Mouse (Mus musculus) midbrain, embryonic 12.5 days (tissue): ENCODE data around the gene Olfr691. TPM values are rescaled to one million over a fixed set of nuclear protein-coding genes. Genes with fewer than 3 reads are reported as not detected.
"Not testable (repeated sequence)": the region's sequence is repeated elsewhere in the genome, so short reads cannot be mapped to it uniquely, and the experiment has no call there.

Experiments used
- ATAC-seq: fragments of 200-750 bp; cut with Nextera tagmentation; 2 replicates; pipeline ENCODE4 v1.8.0; 2017; ENCODE audit warnings: low read depth, moderate TSS enrichment, moderate library complexity; ENCODE audit not compliant: low FRiP score
- H3K27ac ChIP-seq: fragments of 300-500 bp; sonication (generic); replicated peaks from 2 replicates; pipeline ENCODE4 v1.5.1; 2016; ENCODE audit warnings: mild to moderate bottlenecking
- H3K27me3 ChIP-seq: fragments of 300-500 bp; sonication (generic); 2 replicates; pipeline ENCODE4 v1.6.1; 2016; ENCODE audit warnings: mild to moderate bottlenecking
- H3K36me3 ChIP-seq: fragments of 300-500 bp; sonication (generic); 2 replicates; pipeline ENCODE4 v1.6.1; 2016
- H3K4me1 ChIP-seq: fragments of 300-500 bp; sonication (generic); 2 replicates; pipeline ENCODE4 v1.6.1; 2016
- H3K4me2 ChIP-seq: fragments of 300-500 bp; sonication (generic); replicated peaks from 2 replicates; pipeline ENCODE4 v1.6.1; 2016; ENCODE audit warnings: mild to moderate bottlenecking, moderate library complexity
- H3K4me3 ChIP-seq: fragments of 300-500 bp; sonication (generic); 2 replicates; pipeline ENCODE4 v1.5.1; 2016; ENCODE audit warnings: mild to moderate bottlenecking
- H3K9ac ChIP-seq: fragments of 300-500 bp; sonication (generic); replicated peaks from 2 replicates; pipeline ENCODE4 v1.6.1; 2016; ENCODE audit warnings: mild to moderate bottlenecking, moderate library complexity
- H3K9me3 ChIP-seq: fragments of 300-500 bp; sonication (generic); 2 replicates; pipeline ENCODE4 v1.6.1; 2016; ENCODE audit warnings: mild to moderate bottlenecking
- WGBS: fragments of 180-500 bp; shearing (Covaris S2); methylation state at CpG from one replicate; pipeline ENCODE4 v1.1.7; 2016; 5-methylcytosine and 5-hydroxymethylcytosine counted together
- polyA plus RNA-seq: library from polyadenylated mRNA; unstranded; fragments of >200 nt; fragmentation: Nextera tagmentation; extraction: Ambion mirVana; gene quantifications from 2 replicates; pipeline ENCODE4 v1.2.1, GENCODE M21; 2016

Olfr691 gene
- polyA plus RNA-seq: not detected in 2 replicates

DNA sequence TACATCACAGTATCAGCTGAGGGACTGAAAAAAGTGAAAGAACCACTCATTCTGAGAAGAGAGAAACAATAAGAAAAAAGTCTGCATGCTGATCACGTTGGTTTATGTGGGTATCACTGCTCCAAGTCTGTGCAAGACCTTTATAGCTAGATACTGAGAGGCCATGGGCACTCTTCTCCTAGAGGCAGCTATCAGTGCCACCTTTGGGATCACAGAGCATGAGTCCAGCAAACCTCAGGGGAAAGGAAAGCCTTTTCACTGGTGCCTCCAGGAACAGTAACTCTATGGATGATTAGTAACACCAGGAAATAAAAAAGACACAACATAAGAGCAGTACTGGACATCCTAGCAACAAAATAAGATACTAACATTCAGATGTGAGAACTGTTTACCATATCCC is at the start of gene Olfr691:
Gene Olfr691 (minus strand): TSS at position 101 of the 400 bp plus-strand sequence.
- no peaks in the 10 kb centered on the region for H3K4me1 ChIP-seq
- ATAC-seq: no peak
- WGBS: 41% methylated on average over 1 of the region's 1 CpGs

DNA sequence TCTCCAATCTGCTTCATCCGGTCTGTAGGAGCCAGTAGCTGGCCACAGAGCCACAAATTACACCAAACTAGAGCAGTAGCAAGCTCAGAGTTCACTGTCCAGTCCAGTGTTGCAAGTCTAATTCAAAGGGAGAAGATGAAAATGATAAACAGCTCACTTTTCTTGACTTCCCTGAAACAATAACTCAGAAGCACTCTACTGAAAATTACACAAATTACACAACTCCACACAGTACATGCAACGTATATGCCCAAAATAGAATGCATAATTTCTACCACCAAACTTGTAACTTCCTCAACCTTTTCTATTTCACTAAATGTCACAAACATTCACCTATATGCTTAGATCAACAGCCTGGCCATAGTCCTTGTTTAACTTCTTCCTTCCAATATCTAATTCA is 48.2 kb upstream of the Olfr691 start:
- no peak overlapping the region for H3K4me2 ChIP-seq
- no peak for ATAC-seq
- H3K27ac ChIP-seq: no peak overlapping the region
- H3K36me3 ChIP-seq: peaks cover 45% of the 10 kb centered on the region
- 93% methylated on average over 2 of the region's 2 CpGs for WGBS
- H3K4me1 ChIP-seq: no peaks in the 10 kb centered on the region
- H3K27me3 ChIP-seq: no peaks in the 10 kb centered on the region
- H3K9me3 ChIP-seq: no peaks in the 10 kb centered on the region
- no peak overlapping the region for H3K9ac ChIP-seq
- no peak overlapping the region for H3K4me3 ChIP-seq

More for the DNA sequence above, at the start of gene Olfr691:
- no peaks in the 10 kb centered on the region for H3K9me3 ChIP-seq
- no peak within 1 kb of the TSS for H3K4me2 ChIP-seq
- no peaks in the 10 kb centered on the region for H3K36me3 ChIP-seq
- no peak within 1 kb of the TSS for H3K27ac ChIP-seq
- H3K9ac ChIP-seq: no peak within 1 kb of the TSS
- H3K27me3 ChIP-seq: no peaks in the 10 kb centered on the region
- no peak within 1 kb of the TSS for H3K4me3 ChIP-seq

DNA sequence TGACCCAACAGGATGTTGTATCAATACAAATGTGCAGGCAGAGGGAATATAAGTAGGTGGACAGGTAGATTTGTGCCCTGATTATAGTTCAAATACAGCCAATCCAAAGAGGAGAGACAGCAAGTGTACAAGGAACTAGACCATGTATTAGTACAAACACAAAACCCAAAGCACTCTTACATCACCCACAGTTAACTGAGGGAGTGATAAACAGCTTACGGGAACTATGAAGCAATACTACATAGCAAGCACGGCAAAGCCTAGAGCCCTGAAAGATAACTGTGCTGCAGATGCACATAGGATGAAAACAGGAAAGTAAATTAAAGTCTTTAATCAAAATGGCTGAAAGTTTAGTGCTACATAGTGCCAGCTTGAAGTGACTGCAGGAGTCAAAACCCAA is 45.6 kb upstream of the Olfr691 start:
- no peak overlapping the region for H3K4me2 ChIP-seq
- H3K4me3 ChIP-seq: no peak overlapping the region
- H3K4me1 ChIP-seq: no peaks in the 10 kb centered on the region
- H3K27ac ChIP-seq: no peak overlapping the region
- WGBS: 93% methylated on average over 2 of the region's 2 CpGs
- ATAC-seq: no peak
- no peak overlapping the region for H3K9ac ChIP-seq
- H3K27me3 ChIP-seq: no peaks in the 10 kb centered on the region
- no peaks in the 10 kb centered on the region for H3K9me3 ChIP-seq
- peaks cover 70% of the 10 kb centered on the region for H3K36me3 ChIP-seq

DNA sequence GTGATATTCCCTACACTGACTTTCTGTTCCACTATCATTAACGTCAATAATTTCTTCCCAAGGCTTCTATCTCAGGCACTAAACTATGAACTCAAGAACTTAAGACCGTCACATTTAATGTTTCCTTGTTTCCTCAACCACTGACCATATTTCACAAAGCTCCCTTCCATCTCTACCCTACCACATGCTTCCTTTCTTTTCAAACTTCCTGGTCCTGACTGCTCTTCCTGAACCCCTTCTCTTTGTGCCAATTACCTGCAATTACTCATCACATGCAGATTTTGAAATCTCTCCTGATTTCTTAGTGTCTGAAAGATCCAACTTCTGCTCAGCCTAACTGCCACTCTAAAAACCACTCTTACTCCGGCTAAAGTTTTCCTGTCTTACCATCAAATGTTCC is 38.3 kb upstream of the Olfr691 start:
- WGBS: 96% methylated on average over 3 of the region's 3 CpGs
- no peak for ATAC-seq
- peaks cover 82% of the 10 kb centered on the region for H3K36me3 ChIP-seq
- H3K9me3 ChIP-seq: no peaks in the 10 kb centered on the region
- H3K4me2 ChIP-seq: no peak overlapping the region
- no peaks in the 10 kb centered on the region for H3K27me3 ChIP-seq
- H3K4me1 ChIP-seq: no peaks in the 10 kb centered on the region
- H3K9ac ChIP-seq: no peak overlapping the region
- H3K27ac ChIP-seq: no peak overlapping the region
- no peak overlapping the region for H3K4me3 ChIP-seq

DNA sequence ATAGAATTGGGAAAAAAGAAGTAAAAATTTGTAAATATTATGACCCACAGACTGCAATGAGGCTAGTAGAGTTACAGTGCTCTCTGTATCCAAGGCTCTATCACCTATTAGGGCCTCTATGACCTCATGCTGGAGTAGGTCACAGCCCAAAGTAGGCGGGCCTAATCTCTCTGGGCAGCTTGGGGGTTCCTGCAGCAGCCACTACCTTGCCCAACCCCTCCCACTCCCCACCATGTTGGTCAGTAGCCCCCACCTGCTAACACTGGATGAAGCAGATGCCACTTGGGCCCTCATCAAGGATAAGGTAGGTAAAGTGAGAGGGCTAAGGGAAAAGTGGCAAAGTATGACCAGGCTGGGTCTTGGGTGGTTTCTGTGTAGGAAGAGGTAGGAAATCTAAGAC is 32.8 kb upstream of the Olfr691 start, which contains the start of gene Gm5901:
Gene Gm5901 (plus strand): TSS at position 173 of the 400 bp plus-strand sequence.
- H3K9ac ChIP-seq: no peak within 1 kb of the TSS
- ATAC-seq: no peak
- no peak within 1 kb of the TSS for H3K27ac ChIP-seq
- 93% methylated on average over 1 of the region's 1 CpGs for WGBS
- peaks cover 51% of the 10 kb centered on the region for H3K36me3 ChIP-seq
- no peaks in the 10 kb centered on the region for H3K27me3 ChIP-seq
- H3K9me3 ChIP-seq: no peaks in the 10 kb centered on the region
- H3K4me3 ChIP-seq: no peak within 1 kb of the TSS
- no peak within 1 kb of the TSS for H3K4me2 ChIP-seq
- H3K4me1 ChIP-seq: no peaks in the 10 kb centered on the region

DNA sequence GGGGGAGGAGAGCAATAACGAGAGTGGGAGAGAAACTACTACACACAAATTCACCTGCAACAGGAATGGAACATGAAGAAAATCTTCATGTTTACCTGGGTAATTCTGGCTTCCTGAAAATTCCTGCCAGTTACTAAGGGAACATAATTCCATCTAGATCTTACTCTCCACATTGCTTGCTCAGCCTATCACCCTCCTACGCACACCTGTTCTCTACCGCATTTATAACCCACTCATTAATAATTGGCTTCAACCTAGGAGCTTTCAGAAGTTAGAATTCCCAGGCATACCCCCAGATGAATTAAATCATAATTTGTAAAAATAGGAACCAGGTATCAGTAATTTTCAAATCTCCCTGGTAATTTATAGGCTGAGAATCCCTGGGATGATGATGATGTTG is 31.9 kb upstream of the Olfr691 start:
- no peak overlapping the region for H3K4me2 ChIP-seq
- H3K9ac ChIP-seq: no peak overlapping the region
- H3K27me3 ChIP-seq: no peaks in the 10 kb centered on the region
- no peak for ATAC-seq
- H3K36me3 ChIP-seq: peaks cover 42% of the 10 kb centered on the region
- H3K4me3 ChIP-seq: no peak overlapping the region
- no peaks in the 10 kb centered on the region for H3K9me3 ChIP-seq
- no peak overlapping the region for H3K27ac ChIP-seq
- WGBS: 98% methylated on average over 3 of the region's 3 CpGs
- no peaks in the 10 kb centered on the region for H3K4me1 ChIP-seq

DNA sequence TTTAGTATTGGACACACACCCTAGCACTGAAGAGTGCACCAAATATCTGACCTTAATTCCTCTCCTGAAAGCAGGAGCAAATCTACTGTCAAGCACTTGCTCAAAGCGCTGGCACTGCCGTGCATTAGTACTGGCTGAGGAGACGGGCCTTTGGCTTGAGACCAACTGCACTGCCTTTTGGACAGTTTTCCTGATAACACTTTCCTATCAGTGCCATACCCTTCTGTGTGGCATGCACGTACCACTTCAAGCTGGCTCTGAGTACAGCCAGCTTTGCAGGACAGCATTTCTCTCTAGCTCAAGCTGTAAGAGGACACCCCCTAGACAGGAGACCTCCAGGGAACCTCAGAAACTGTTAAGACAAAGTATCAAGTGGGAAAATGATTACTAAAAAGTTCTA is 31.4 kb upstream of the Olfr691 start:
- WGBS: 95% methylated on average over 4 of the region's 4 CpGs

DNA sequence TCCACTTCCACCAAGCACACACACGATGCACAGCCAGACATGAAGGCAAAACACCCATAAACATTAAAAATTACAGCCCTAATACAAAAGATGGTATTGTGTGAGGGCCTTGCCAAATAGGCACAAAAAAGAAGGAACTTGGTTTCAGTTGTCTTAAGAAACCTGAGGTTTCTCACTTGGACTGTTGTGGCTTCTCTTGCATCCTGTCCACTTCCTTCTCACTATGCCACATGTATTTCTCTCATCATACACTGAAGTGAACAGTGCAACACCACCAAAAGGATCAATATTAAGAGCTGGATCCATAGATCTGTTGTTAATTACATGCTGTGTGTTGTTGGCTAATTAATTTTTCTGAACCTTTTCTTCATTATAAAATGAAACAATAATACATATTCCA is 30.8 kb upstream of the Olfr691 start:
- no peak overlapping the region for H3K4me3 ChIP-seq
- no peak overlapping the region for H3K27ac ChIP-seq
- no peak for ATAC-seq
- peaks cover 31% of the 10 kb centered on the region for H3K36me3 ChIP-seq
- H3K4me2 ChIP-seq: no peak overlapping the region
- no peaks in the 10 kb centered on the region for H3K27me3 ChIP-seq
- 88% methylated on average over 1 of the region's 1 CpGs for WGBS
- H3K9ac ChIP-seq: no peak overlapping the region
- no peaks in the 10 kb centered on the region for H3K4me1 ChIP-seq
- no peaks in the 10 kb centered on the region for H3K9me3 ChIP-seq

More for the DNA sequence above, 31.4 kb upstream of the Olfr691 start:
- H3K4me1 ChIP-seq: no peaks in the 10 kb centered on the region
- no peak overlapping the region for H3K27ac ChIP-seq
- H3K36me3 ChIP-seq: peaks cover 37% of the 10 kb centered on the region
- H3K4me2 ChIP-seq: no peak overlapping the region
- ATAC-seq: no peak
- H3K9ac ChIP-seq: no peak overlapping the region
- H3K27me3 ChIP-seq: no peaks in the 10 kb centered on the region
- H3K9me3 ChIP-seq: no peaks in the 10 kb centered on the region
- H3K4me3 ChIP-seq: no peak overlapping the region

DNA sequence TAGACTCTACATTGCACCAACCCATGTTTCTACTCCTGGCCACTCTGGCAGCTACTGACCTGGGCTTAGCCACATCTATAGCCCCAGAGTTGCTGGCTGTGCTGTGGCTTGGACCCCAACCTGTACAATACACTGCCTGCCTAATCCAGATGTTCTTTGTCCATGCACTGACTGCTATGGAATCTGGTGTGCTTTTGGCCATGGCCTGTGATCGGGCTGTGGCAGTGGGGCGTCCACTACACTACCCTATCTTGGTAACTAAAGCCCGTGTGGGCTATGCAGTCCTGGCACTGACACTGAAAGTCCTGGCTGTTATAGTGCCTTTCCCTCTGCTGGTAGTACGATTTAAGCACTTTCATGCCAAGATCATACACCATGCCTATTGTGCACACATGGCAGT is 26.5 kb upstream of the Olfr691 start:
- Histone ChIP-seq H3K36me3 (peaks cover 5% of the 10 kb centered on the region; the same call in 1 of the 2 replicates), H3K4me1 (no peaks in the 10 kb centered on the region), H3K9me3 (no peaks in the 10 kb centered on the region), H3K27me3 (no peaks in the 10 kb centered on the region), H3K9ac (no peak overlapping the region), H3K4me3 (no peak overlapping the region), H3K27ac (no peak overlapping the region), H3K4me2 (no peak overlapping the region)
- WGBS: 95% methylated on average over 4 of the region's 4 CpGs
- no peak for ATAC-seq

DNA sequence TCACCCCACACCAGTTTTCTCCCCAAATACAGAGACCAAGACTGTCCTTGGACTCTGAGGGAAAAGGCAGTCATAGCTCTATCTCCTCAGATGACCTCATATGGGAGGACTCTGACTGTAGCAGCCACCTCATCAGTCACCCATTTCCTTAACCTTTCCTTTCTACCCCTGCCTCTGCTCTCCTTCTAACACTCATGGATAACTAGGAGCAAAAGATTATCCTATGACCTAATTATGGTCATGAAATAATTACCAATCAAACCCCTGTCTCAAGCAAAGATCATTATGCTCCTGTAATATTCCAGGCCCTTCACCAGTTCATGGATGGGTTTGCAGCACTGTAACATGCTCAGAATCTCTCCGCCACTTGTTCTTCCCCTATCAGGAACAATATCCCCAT is 25.9 kb upstream of the Olfr691 start, which contains the start of gene Olfr692:
Gene Olfr692 (plus strand): TSS at position 301 of the 400 bp plus-strand sequence.
- Histone ChIP-seq H3K27ac (no peak within 1 kb of the TSS), H3K4me1 (no peaks in the 10 kb centered on the region), H3K36me3 (no peaks in the 10 kb centered on the region), H3K4me2 (no peak within 1 kb of the TSS), H3K9me3 (no peaks in the 10 kb centered on the region), H3K4me3 (no peak within 1 kb of the TSS), H3K9ac (no peak within 1 kb of the TSS), H3K27me3 (no peaks in the 10 kb centered on the region)
- WGBS: 100% methylated on average over 1 of the region's 1 CpGs
- no peak for ATAC-seq

DNA sequence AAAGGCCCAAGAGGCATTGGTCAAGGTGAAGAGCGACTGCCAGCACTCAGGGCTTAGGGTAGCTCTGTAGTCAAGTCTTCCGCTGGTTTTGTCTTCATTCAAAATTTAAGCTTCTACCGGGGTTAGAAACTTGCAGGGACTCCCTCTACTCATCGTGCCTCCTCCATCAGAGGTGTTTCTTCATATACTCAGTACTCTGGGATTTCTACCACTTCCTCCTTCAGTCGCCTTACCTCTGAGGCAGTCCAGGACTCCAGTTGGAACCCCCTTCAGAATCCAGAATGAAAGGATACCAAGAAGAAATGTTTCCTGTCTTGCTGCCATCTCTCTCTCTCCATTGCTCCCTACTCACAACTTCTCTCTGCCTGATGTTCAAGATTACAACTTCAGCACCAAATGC is 25.2 kb upstream of the Olfr691 start:
- no peak overlapping the region for H3K4me2 ChIP-seq
- H3K9ac ChIP-seq: no peak overlapping the region
- ATAC-seq: no peak
- no peaks in the 10 kb centered on the region for H3K27me3 ChIP-seq
- no peak overlapping the region for H3K27ac ChIP-seq
- WGBS: 84% methylated on average over 5 of the region's 5 CpGs
- no peaks in the 10 kb centered on the region for H3K36me3 ChIP-seq
- H3K9me3 ChIP-seq: no peaks in the 10 kb centered on the region
- no peak overlapping the region for H3K4me3 ChIP-seq
- no peaks in the 10 kb centered on the region for H3K4me1 ChIP-seq

DNA sequence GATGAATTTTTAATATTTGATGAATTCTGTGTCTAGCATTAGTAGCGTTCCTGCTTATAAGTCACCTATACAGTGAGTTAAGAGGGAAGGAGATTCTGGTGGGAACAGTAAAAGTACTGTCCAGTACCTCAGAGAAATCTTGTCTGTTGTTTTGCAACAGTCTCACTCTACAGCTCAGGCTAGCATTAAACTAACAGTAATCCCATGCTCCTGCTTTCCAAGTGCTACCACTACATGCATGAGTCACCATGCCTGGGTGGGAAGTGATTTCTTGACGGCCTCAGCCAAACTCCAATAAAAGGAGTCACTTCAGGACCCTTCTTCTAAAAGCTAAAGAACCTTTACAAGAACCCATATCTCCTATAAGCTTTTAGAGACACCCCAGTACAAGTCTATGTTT is 19.6 kb upstream of the Olfr691 start:
- no peak overlapping the region for H3K9ac ChIP-seq
- H3K4me2 ChIP-seq: no peak overlapping the region
- no peak overlapping the region for H3K4me3 ChIP-seq
- no peaks in the 10 kb centered on the region for H3K36me3 ChIP-seq
- ATAC-seq: no peak
- H3K27me3 ChIP-seq: no peaks in the 10 kb centered on the region
- WGBS: 81% methylated on average over 2 of the region's 2 CpGs
- H3K27ac ChIP-seq: no peak overlapping the region
- no peaks in the 10 kb centered on the region for H3K4me1 ChIP-seq
- no peaks in the 10 kb centered on the region for H3K9me3 ChIP-seq

DNA sequence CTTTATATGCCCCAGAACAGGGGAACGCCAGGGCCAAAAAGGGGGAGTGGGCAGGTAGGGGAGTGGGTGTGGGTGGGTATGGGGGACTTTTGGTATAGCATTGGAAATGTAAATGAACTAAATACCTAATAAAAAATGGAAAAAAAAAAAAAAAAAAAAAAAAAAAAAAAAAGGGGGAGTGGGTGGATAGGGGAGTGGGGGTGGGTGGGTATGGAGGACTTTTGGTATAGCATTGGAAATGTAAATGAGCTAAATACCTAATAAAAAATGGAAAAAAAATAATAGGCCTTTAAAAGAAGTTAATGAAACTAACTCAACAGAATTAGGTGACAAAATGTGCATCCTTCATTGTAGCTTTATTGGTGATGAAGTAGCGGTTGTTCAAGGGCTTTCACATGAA is 14.4 kb upstream of the Olfr691 start:
- H3K9ac ChIP-seq, H3K4me2 ChIP-seq, H3K4me3 ChIP-seq, H3K27me3 ChIP-seq, H3K27ac ChIP-seq, H3K36me3 ChIP-seq, H3K9me3 ChIP-seq, H3K4me1 ChIP-seq: not testable (repeated sequence)
- peak; percentile 92 for ATAC-seq
- 97% methylated on average over 1 of the region's 2 CpGs for WGBS
